In genomic region chrX:142829267-142829666, GRCm38 (mm10) we compare ENCODE assay signal across 27 mouse cellular contexts.
"Had no signal": no experiment of that assay in that cellular context is flagged by ENCODE, and none has a peak within 500 bp of the region (broad histone marks: within the 10 kb centered on the region; RNA-seq: fewer than 3 reads in every experiment).

No protein-coding gene starts in this region.

- ATAC-seq: hindbrain, embryonic 16.5 days; inflammation-experienced regulatory T-cells, adult 6 months; intestine, embryonic 15.5 days; intestine, postnatal 0 days; liver, embryonic 12.5 days had no signal

- H3K36me3 ChIP-seq: hindbrain, embryonic 10.5 days; hindbrain, embryonic 12.5 days; intestine, embryonic 15.5 days; limb, embryonic 13.5 days; limb, embryonic 15.5 days had no signal

- H3K4me1 ChIP-seq: hindbrain, embryonic 12.5 days; intestine, embryonic 15.5 days had no signal

- H3K9ac ChIP-seq: heart, embryonic 12.5 days; hindbrain, embryonic 12.5 days; hindbrain, embryonic 14.5 days; intestine, embryonic 15.5 days; limb, embryonic 13.5 days; limb, embryonic 15.5 days; liver, embryonic 12.5 days; liver, embryonic 14.5 days had no signal

- H3K9me3 ChIP-seq: heart, embryonic 10.5 days; heart, embryonic 12.5 days; hindbrain, embryonic 10.5 days; hindbrain, embryonic 12.5 days; intestine, embryonic 15.5 days; limb, embryonic 13.5 days; limb, embryonic 15.5 days; liver, embryonic 12.5 days had no signal

- DNase-seq: gastrocnemius, adult 2 months; gastrocnemius, postnatal 10 days; gastrocnemius, postnatal 25 days; heart, adult 2 months; heart, postnatal 10 days; heart, postnatal 4 days; kidney, adult 18-20 months; kidney, adult 8-10 months; kidney, postnatal 10 days; kidney, postnatal 25 days; kidney, postnatal 4 days; left cerebral cortex, postnatal 4 days had no signal

- H3K4me3 ChIP-seq: gastrocnemius, adult 2 months; heart, adult 2 months; heart, embryonic 10.5 days; heart, embryonic 12.5 days; hindbrain, embryonic 10.5 days; hindbrain, embryonic 12.5 days; intestine, embryonic 15.5 days; layer of hippocampus, adult 2 months; left cerebral cortex, adult 2 months; limb, embryonic 13.5 days; limb, embryonic 15.5 days; liver, embryonic 12.5 days had no signal

- H3K27ac ChIP-seq: gastrocnemius, adult 2 months; heart, embryonic 10.5 days; hindbrain, embryonic 10.5 days; hindbrain, embryonic 12.5 days; hindbrain, embryonic 14.5 days; intestine, embryonic 15.5 days; layer of hippocampus, adult 2 months; left cerebral cortex, adult 2 months; limb, embryonic 13.5 days; limb, embryonic 15.5 days; liver, embryonic 12.5 days; liver, embryonic 14.5 days had no signal

- H3K4me2 ChIP-seq: heart, embryonic 12.5 days; hindbrain, embryonic 12.5 days; hindbrain, embryonic 14.5 days; intestine, embryonic 15.5 days; limb, embryonic 13.5 days; limb, embryonic 15.5 days; liver, embryonic 12.5 days had no signal

- H3K27me3 ChIP-seq: heart, embryonic 12.5 days; intestine, embryonic 15.5 days; limb, embryonic 15.5 days; liver, embryonic 12.5 days had no signal
